Mouse (Mus musculus): Measurements from ENCODE around the gene Slc15a4. TPM values are rescaled to one million over a fixed set of nuclear protein-coding genes. Genes with fewer than 3 reads are reported as not detected.

The Slc15a4 gene
- 23.8 and 23.9 TPM in 2 replicates for polyA plus RNA-seq (2015; fragmentation: Nextera tagmentation; extraction: Ambion mirVana)

DNA sequence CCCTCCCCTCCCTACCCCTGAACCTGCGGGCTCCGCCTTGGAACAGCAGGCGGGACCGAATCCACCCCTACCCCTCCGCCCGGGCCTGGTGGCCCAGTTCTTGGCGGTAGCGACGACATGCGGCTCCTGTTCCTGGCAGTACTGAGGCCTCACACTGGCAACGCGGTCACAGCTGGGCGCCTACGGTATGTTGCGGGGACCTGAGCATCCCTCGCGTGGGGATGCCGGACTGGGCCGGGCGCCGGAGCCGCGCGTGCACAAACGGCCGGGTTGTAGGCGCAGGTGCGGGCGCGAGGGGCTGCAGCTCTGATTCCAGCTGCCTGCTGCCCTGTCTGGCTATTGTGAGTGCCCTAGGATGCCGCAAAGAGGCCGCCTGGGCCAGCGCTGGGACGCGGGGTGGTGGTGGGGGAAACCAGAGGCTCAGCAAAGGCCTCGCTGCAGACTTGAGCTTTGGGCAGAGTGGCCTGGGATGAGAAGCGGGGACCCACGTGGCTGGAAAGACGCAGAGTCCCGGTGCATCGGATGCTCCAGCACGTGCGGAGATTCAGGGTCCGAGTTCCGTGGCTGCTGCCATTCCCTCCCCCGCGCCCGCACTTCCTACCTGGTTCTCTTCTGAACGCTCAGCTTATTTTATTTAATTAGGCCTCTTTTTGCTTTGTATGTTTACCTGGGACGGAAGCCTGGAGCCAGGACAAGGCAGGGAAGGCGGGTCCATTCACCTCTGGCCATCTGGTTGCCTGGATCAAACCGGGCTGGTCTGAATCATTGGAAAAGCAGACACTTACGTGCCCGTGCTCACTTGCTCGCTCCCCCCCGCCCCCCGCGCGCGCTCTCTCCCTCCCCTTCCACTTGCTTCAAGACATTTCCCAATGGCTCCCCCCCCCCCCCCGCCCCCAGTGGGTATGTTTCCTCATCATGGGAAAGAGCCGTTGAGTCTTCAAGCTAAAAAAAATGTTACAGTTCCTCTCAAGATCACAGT lies at the start of gene Slc15a4, which contains the start of gene Glt1d1:
Gene Slc15a4, minus strand, starts transcription at position 731 of the 979 bp plus-strand sequence.
Gene Glt1d1, plus strand, starts transcription at position 96 of the 979 bp plus-strand sequence.
- Histone ChIP-seq H3K4me3 (replicated peaks) (peak within 1 kb of the TSS; percentile 54), H3K9me3 (replicated peaks) (no peaks in the 10 kb centered on the region), H3K27me3 (peaks cover 29% of the 10 kb centered on the region), H3K9ac (peak within 1 kb of the TSS; percentile 47), H3K4me1 (peaks cover 13% of the 10 kb centered on the region), H3K27ac (no peak within 1 kb of the TSS), H3K4me2 (peak within 1 kb of the TSS; percentile 92), H3K36me3 (no peaks in the 10 kb centered on the region)
- peak; percentile 85 for ATAC-seq (replicated peaks; ENCODE audit: low FRiP score)
- 1% methylated on average over 61 of the region's 62 CpGs for WGBS

DNA sequence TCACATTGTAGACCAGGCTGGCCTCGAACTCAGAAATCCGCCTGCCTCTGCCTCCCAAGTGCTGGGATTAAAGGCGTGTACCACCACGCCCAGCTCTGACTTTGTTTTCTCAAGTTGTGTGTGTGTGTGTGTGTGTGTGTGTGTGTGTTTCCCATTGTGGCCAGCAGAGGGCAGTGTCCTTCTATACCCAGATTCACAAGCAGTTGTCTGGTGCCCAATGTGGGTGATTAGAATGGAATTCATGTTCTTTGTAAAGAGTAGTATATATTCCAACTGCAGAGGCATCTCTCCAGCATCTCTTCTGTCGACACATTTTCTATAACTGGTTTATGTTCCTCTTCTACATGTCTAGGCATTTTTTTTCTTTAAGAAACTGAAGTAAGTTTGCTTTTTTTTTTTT lies 45.8 kb upstream of the Slc15a4 start:
- no peak overlapping the region for H3K27ac ChIP-seq
- H3K4me3 ChIP-seq (replicated peaks), result no peak overlapping the region
- no peaks in the 10 kb centered on the region for H3K27me3 ChIP-seq
- WGBS, result 97% methylated on average over 5 of the region's 5 CpGs
- peaks cover 8% of the 10 kb centered on the region for H3K9me3 ChIP-seq (replicated peaks)
- H3K4me1 ChIP-seq, result no peaks in the 10 kb centered on the region
- no peak overlapping the region for H3K9ac ChIP-seq
- no peak overlapping the region for H3K4me2 ChIP-seq
- H3K36me3 ChIP-seq, result no peaks in the 10 kb centered on the region
- no peak for ATAC-seq (replicated peaks; ENCODE audit: low FRiP score)

DNA sequence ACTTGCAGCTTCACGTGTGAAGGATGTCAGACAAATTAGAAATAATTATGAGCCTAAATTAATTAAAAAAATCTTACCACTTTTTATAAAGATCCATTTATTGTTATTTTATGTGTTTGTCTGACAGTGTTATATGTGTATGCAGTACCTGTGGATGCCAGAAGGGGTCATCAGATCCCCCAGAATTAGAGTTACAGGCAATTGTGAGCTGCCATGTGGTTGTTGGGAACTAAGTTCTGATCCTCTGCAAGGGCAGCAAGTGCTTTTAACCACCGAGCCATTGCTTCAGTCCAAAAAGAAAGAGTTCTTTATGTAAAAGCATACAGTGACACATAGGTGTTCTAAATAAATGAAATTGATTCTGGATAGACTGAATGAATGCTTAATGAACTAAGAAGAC lies 44.9 kb upstream of the Slc15a4 start:
- Histone ChIP-seq H3K36me3 (no peaks in the 10 kb centered on the region), H3K4me2 (no peak overlapping the region), H3K9me3 (replicated peaks) (peaks cover 8% of the 10 kb centered on the region), H3K27me3 (no peaks in the 10 kb centered on the region), H3K27ac (no peak overlapping the region), H3K9ac (no peak overlapping the region), H3K4me3 (replicated peaks) (no peak overlapping the region), H3K4me1 (no peaks in the 10 kb centered on the region)
- ATAC-seq (replicated peaks; ENCODE audit: low FRiP score), result no peak
- 93% methylated on average over 2 of the region's 2 CpGs for WGBS

DNA sequence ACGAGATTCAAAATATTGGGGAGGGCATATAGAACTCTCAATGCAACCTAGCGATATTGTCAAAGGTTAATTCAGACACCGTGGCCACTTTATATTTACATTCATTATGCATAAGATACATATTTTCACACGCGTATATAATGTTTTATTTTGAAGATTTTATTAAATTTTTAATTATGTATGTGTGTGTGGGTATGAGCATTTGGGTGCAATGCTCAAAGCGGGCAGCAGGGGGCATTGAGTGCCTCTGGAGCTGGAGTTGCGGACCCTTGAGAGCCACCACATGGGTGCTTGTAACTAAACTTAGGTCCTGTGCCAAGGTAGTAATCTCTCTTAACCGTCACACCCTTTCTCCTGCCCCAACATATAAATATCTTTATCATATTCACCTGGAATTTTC lies 41.2 kb upstream of the Slc15a4 start:
- Histone ChIP-seq H3K27ac (no peak overlapping the region), H3K27me3 (no peaks in the 10 kb centered on the region), H3K9ac (no peak overlapping the region), H3K4me3 (replicated peaks) (no peak overlapping the region), H3K4me1 (no peaks in the 10 kb centered on the region), H3K4me2 (no peak overlapping the region), H3K36me3 (no peaks in the 10 kb centered on the region), H3K9me3 (replicated peaks) (peaks cover 8% of the 10 kb centered on the region)
- 93% methylated on average over 8 of the region's 8 CpGs for WGBS
- ATAC-seq (replicated peaks; ENCODE audit: low FRiP score), result no peak

DNA sequence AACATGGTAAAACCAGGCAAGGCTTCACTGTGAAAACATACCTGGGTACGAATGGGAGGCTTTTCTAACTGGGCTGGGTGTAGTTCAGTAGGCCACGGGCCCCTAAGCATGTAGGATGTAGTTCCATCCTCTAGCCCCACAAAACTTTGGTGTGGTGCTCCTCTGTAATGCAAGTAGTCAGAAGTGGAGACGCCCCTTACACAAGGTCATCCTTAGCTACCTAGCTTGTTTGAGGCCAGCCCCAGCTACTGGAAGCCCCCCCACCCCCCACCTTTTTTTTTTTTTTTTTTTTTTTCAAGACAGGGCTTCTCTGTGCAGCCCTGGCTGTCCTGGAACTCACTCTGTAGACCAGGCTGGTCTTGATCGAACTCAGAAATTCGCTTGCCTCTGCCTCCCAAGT lies 28.3 kb upstream of the Slc15a4 start:
- H3K36me3 ChIP-seq, result 0 out of 2 replicates have a peak, but pooled peaks cover 2% of the 10 kb centered on the region
- ATAC-seq (replicated peaks; ENCODE audit: low FRiP score), result no peak
- H3K4me2 ChIP-seq, result no peak overlapping the region

DNA sequence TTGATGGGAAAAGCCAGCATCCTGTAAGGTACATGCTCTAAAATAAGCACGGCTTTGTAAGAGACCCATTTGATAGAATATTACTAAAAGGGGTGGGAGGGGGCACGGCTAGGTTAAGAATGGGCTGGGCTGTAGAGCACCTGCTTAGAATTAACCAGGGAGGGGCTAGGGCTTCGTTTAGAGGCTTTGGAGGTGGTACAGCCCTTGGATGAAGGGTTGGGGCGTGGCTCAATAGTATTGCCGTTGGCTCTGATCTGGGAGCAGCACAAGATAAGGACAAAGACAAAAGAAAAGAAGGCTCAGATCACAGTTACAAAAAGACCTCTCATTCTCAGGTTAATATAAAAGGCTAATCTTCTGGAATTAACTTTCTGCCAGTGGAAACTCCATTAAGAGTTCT lies 27.6 kb upstream of the Slc15a4 start:
- Histone ChIP-seq H3K36me3 (0 out of 2 replicates have a peak, but pooled peaks cover 2% of the 10 kb centered on the region), H3K4me2 (no peak overlapping the region), H3K4me1 (no peaks in the 10 kb centered on the region), H3K9me3 (replicated peaks) (no peaks in the 10 kb centered on the region), H3K27ac (no peak overlapping the region), H3K9ac (no peak overlapping the region), H3K27me3 (no peaks in the 10 kb centered on the region), H3K4me3 (replicated peaks) (no peak overlapping the region)
- ATAC-seq (replicated peaks; ENCODE audit: low FRiP score), result no peak
- WGBS, result 68% methylated on average over 5 of the region's 5 CpGs

More for the DNA sequence above, 28.3 kb upstream of the Slc15a4 start:
- H3K9ac ChIP-seq, result no peak overlapping the region
- H3K27ac ChIP-seq, result no peak overlapping the region
- H3K9me3 ChIP-seq (replicated peaks), result no peaks in the 10 kb centered on the region
- no peaks in the 10 kb centered on the region for H3K27me3 ChIP-seq
- no peaks in the 10 kb centered on the region for H3K4me1 ChIP-seq
- no peak overlapping the region for H3K4me3 ChIP-seq (replicated peaks)
- 91% methylated on average over 5 of the region's 5 CpGs for WGBS

DNA sequence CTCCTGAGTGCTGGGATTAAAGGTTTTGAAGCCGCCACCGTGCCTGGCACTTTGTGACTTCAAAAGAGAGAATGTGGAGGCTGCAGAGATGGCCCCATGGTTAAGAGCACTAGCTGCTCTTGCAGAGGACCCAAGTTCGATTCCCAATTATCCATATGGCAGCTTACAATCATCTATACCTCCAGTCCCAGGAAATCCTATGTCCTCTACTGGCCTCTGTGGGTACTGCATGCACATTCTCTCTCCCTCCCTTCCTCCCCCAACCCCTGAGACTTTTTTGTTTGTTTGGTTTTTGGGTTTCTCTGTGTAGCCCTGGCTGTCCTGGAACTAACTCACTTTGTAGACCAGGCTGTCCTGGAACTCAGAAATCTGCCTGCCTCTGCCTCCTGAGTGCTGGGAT lies 26.6 kb upstream of the Slc15a4 start:
- Histone ChIP-seq H3K4me2 (no peak overlapping the region), H3K4me3 (replicated peaks) (no peak overlapping the region), H3K9me3 (replicated peaks) (no peaks in the 10 kb centered on the region), H3K4me1 (no peaks in the 10 kb centered on the region), H3K9ac (no peak overlapping the region), H3K27me3 (no peaks in the 10 kb centered on the region), H3K36me3 (0 out of 2 replicates have a peak, but pooled peaks cover 2% of the 10 kb centered on the region), H3K27ac (no peak overlapping the region)
- WGBS, result 94% methylated on average over 3 of the region's 3 CpGs
- no peak for ATAC-seq (replicated peaks; ENCODE audit: low FRiP score)

DNA sequence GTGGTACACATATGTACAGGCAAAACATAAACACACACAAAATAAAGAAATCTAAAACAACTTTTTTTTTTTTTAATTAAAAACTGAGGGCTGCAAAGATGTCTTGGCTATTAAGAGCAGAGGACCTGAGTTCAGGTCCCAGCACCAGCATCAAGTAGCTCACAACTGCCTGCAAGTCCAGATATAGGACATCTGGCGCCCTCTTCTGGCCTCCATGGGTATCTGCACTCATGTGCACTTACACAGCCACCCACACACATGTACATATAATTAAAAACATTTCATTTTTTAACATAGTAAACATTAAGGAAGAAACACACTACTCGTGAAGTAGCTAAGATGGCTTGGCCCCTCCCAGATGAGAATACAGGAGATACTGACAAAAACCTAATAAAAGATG lies 25.6 kb upstream of the Slc15a4 start:
- ATAC-seq (replicated peaks; ENCODE audit: low FRiP score), result no peak
- no peak overlapping the region for H3K4me2 ChIP-seq
- H3K9me3 ChIP-seq (replicated peaks), result no peaks in the 10 kb centered on the region
- 73% methylated on average over 2 of the region's 2 CpGs for WGBS
- H3K9ac ChIP-seq, result no peak overlapping the region
- H3K36me3 ChIP-seq, result 0 out of 2 replicates have a peak, but pooled peaks cover 2% of the 10 kb centered on the region
- no peak overlapping the region for H3K27ac ChIP-seq
- H3K4me3 ChIP-seq (replicated peaks), result no peak overlapping the region
- no peaks in the 10 kb centered on the region for H3K4me1 ChIP-seq
- no peaks in the 10 kb centered on the region for H3K27me3 ChIP-seq

DNA sequence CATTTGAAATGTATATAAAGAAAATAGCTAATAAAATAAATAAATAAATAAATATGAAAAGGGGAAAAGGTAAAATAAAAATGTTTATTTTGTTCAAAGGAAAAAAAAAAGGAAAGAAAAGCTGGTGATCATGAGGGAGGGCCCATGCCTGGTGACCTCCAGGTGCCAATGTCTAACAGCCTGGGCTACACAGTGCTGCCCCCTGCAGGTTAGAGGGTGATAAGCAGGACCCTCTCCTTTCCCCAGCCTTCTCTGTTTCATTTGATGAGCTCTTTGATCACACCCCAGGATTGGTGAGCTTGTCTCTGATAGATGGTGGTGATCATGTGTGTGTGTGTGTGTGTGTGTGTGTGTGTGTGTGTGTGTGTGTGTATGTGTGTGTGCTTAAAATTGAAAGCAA lies 16.4 kb upstream of the Slc15a4 start:
- Histone ChIP-seq H3K9ac (no peak overlapping the region), H3K27ac (no peak overlapping the region), H3K27me3 (no peaks in the 10 kb centered on the region), H3K9me3 (replicated peaks) (no peaks in the 10 kb centered on the region), H3K4me1 (no peaks in the 10 kb centered on the region), H3K4me3 (replicated peaks) (no peak overlapping the region), H3K36me3 (no peaks in the 10 kb centered on the region), H3K4me2 (no peak overlapping the region)
- ATAC-seq (replicated peaks; ENCODE audit: low FRiP score), result no peak

DNA sequence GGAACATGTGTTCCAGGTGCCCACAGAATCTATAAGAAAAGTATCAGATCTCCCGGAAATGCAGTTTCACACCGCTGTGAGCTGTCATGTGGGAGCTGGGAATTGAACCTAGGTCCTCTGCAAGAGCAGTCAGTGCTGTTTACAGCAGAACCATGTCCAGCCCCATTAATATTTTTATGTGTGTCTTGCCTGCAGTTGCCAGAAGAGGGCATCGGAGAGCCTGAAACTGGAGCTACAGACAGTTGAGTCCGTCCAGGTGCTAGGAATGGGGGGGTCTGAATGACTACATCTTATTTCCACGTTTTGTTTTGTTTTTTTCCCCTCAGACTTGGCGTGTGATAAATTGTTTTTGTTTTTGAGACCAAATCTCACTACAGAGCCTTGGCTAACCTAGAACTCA lies 15.3 kb upstream of the Slc15a4 start:
- Histone ChIP-seq H3K36me3 (no peaks in the 10 kb centered on the region), H3K27me3 (no peaks in the 10 kb centered on the region), H3K9ac (no peak overlapping the region), H3K9me3 (replicated peaks) (no peaks in the 10 kb centered on the region), H3K27ac (no peak overlapping the region), H3K4me1 (no peaks in the 10 kb centered on the region), H3K4me2 (no peak overlapping the region), H3K4me3 (replicated peaks) (no peak overlapping the region)
- 70% methylated on average over 6 of the region's 6 CpGs for WGBS
- no peak for ATAC-seq (replicated peaks; ENCODE audit: low FRiP score)

DNA sequence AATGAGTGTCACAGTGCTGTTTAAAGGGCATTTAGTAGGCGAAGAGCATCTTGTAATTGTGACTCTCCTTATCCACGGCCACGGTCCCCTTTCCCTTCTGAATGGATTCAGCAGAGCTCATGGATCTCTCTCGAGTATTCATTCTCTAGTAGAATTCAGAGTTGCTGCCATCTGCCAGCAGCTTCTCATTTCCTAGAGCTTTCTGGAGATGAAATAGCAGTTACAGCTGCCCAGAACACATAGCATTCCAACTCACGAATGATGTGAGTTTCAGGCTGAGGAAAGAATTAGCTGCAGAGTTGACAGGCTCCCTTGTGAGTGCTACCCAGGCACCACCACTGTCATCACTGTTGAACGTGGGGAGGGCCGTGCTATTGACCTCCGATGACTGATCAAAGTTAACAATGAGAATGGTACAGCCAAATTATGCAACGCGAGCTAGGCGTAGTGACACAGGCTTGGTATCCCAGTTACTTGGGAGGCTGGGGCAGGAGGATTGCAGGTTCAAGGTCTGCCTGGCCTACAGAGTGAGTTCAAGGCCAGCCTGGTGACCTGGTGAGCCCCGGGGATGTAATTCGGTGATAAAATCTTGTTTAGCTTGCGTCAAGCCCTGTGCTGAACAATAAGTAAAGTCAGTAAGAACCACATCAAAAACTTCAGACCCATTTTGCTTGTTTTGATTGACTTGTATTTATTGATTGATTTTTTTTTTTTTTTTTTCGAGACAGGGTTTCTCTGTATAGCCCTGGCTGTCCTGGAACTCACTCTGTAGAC lies 8.7 kb upstream of the Slc15a4 start:
- Histone ChIP-seq H3K9me3 (replicated peaks) (no peaks in the 10 kb centered on the region; the same call in 1 of the 2 replicates), H3K9ac (no peak overlapping the region), H3K4me3 (replicated peaks) (no peak overlapping the region), H3K4me1 (no peaks in the 10 kb centered on the region), H3K36me3 (no peaks in the 10 kb centered on the region), H3K27me3 (no peaks in the 10 kb centered on the region), H3K27ac (no peak overlapping the region), H3K4me2 (no peak overlapping the region)
- no peak for ATAC-seq (replicated peaks; ENCODE audit: low FRiP score)
- WGBS, result 94% methylated on average over 15 of the region's 15 CpGs

DNA sequence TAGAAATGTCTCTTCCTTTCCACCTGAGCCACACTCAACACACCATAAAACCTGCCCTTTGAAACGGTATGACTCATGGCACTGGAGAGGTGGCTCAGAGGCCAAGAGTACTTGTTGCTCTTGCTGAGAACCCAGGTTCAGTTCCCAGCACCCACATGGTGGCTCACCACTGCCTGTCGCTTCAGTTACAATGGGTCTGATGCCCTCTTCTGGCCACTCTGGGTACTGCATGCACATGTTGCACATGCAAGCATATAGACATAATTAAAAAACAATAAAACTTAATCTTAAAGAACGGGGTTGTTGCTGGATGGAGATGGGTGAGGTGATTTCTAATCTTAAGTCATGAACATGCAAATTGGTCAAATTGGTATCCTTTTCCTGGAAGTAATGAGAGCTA lies 7.7 kb upstream of the Slc15a4 start:
- WGBS, result 93% methylated on average over 3 of the region's 3 CpGs
- Histone ChIP-seq H3K27ac (no peak overlapping the region), H3K4me1 (no peaks in the 10 kb centered on the region), H3K9ac (no peak overlapping the region), H3K36me3 (no peaks in the 10 kb centered on the region), H3K27me3 (no peaks in the 10 kb centered on the region), H3K9me3 (replicated peaks) (no peaks in the 10 kb centered on the region; the same call in 1 of the 2 replicates), H3K4me2 (no peak overlapping the region), H3K4me3 (replicated peaks) (no peak overlapping the region)
- ATAC-seq (replicated peaks; ENCODE audit: low FRiP score), result no peak
